24 mouse cellular contexts compared by ENCODE assay signal in genomic region chr6:65849687-65850086, GRCm38 (mm10).
"Had no signal": no experiment of that assay in that cellular context is flagged by ENCODE, and none has a peak within 500 bp of the region (broad histone marks: within the 10 kb centered on the region; RNA-seq: fewer than 3 reads in every experiment).

No protein-coding gene starts in this region.

- ATAC-seq: intestine, embryonic 15.5 days; liver, embryonic 12.5 days; midbrain, embryonic 16.5 days had no signal

- H3K36me3 ChIP-seq: intestine, embryonic 15.5 days; limb, embryonic 12.5 days; liver, embryonic 12.5 days; liver, embryonic 15.5 days; midbrain, embryonic 12.5 days; neural tube, embryonic 13.5 days had no signal

- H3K4me2 ChIP-seq: intestine, embryonic 15.5 days; limb, embryonic 12.5 days; liver, embryonic 12.5 days; liver, embryonic 15.5 days; midbrain, embryonic 12.5 days; neural tube, embryonic 13.5 days had no signal

- H3K4me3 ChIP-seq: intestine, embryonic 15.5 days; left cerebral cortex, adult 2 months; limb, embryonic 12.5 days; liver, embryonic 12.5 days; liver, embryonic 15.5 days; midbrain, embryonic 12.5 days; myocyte; neural tube, embryonic 13.5 days had no signal

- H3K9ac ChIP-seq: intestine, embryonic 15.5 days; limb, embryonic 12.5 days; liver, embryonic 12.5 days; liver, embryonic 15.5 days; midbrain, embryonic 12.5 days; neural tube, embryonic 13.5 days had no signal

- H3K27ac ChIP-seq: intestine, embryonic 15.5 days; left cerebral cortex, adult 2 months; limb, embryonic 12.5 days; liver, embryonic 12.5 days; liver, embryonic 15.5 days; midbrain, embryonic 12.5 days; neural tube, embryonic 13.5 days; stomach, postnatal 0 days had no signal

- H3K27me3 ChIP-seq: intestine, embryonic 15.5 days; limb, embryonic 12.5 days; liver, embryonic 12.5 days; liver, embryonic 15.5 days; midbrain, embryonic 12.5 days; neural tube, embryonic 13.5 days had no signal

- H3K9me3 ChIP-seq: intestine, embryonic 15.5 days; limb, embryonic 12.5 days; liver, embryonic 12.5 days; liver, embryonic 15.5 days; midbrain, embryonic 12.5 days; neural tube, embryonic 13.5 days had no signal

- H3K4me1 ChIP-seq: intestine, embryonic 15.5 days; liver, embryonic 12.5 days; liver, embryonic 15.5 days had no signal

- DNase-seq: kidney, adult 11 months; kidney, adult 9 months; kidney, postnatal 14 days; kidney, postnatal 4 days; liver; lung, adult 2 months; lung, postnatal 10 days; lung, postnatal 36 days; right cerebral cortex, adult 18-20 months; right cerebral cortex, postnatal 14 days; right cerebral cortex, postnatal 4 days; thymus, adult 2 months; thymus, postnatal 14 days; thymus, postnatal 4 days had no signal
